Mouse (Mus musculus): ENCODE measurements around the gene Rrp8.

Rrp8 gene

DNA sequence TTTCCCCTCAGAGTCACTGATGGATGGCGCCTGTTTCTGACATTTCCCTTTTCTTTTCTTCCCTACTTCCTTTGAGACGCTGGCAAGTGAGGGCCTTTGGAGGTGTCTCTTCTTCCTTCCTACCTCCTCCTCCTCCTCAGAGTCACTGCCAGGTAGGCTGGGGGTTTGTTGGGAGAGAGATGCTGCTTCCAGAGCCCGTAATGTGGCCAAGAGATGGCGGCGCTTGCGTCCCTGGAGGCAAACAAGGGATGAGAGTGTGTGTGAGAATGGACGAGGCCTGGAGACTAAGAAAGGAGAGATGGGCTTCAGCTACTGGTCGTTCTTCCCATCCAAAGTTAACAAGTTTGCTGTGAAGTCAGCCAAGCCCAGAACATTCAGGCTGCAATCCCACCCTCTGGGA, 2.4 kb downstream of the Rrp8 start:
- TF ChIP-seq GATA4 (IDR thresholded peaks at IDR 0.05; ENCODE audit: insufficient replicate concordance, low read length) = no peak

DNA sequence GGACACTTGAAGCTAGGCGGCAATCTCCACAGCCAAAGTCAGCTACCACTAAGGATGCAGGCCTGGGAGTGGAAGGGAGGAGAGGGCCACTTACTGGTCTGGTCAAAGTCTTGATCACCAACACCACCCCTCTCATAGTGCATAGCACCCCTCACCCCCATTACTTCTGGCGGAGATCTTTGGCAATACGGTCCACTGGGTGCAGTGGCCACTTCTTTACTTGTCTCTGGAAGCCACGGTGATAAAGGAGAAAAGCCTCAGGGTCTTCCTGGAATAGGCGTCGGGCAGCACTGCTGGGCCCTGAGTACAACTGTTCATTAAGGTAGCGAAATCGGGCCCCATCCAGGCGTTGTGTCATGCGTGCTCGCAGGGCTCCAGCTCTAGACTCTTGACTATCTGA, 3.3 kb downstream of the Rrp8 start:
- TF ChIP-seq GATA4 (IDR thresholded peaks at IDR 0.05; ENCODE audit: insufficient replicate concordance, low read length) = no peak

DNA sequence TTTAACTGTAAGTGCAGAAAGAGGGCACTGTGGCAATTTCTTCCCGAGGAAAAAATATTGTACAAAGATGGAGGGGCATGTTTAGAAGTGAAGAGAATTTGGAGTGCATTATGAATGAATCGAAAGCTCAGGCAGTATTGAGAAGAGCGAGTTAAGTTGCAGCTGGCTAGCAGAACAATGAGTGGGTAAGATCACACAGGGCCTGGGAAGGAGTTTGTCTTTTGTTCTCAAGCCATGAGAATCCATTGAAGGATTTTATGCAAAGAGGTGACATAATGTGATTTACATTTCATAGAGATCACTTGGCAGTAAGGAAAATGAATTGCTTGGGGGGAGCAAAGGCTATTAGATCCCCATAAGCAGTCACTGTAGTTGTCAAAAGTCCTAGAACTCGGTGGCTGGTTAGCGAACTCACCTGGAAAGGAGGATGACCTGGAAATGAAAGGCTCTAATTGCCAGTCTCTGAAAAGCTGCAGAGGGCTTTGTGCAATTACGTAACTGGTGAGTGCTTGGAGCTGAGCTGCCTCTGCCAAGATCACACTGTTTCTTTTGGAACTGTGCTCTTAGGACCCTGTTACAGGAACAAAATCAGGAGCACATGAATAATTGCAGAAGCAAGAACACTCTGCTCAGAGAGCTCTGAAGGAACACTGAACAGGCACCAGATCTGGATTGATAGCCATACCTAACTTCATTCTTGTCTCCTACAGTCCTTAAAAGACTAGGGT, 8.3 kb downstream of the Rrp8 start:
- TF ChIP-seq GATA4 (IDR thresholded peaks at IDR 0.05; ENCODE audit: insufficient replicate concordance, low read length) = no peak

DNA sequence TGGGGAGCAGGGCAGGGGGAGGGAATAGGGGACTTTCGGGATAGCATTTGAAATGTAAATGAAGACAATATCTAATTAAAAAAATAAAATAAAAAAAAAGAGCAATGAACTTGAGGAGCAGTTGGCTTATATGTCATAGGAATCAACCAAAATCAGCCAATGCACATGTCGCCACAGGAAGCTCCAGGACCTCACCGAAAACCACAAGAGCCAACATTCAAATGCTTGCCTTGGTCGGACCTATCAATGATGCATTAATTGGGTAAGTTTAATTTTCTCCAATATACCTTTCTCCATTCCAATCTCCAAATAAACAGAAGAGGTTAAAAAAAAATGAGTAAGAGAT, 10.2 kb downstream of the Rrp8 start:
- no peak for TF ChIP-seq GATA4 (IDR thresholded peaks at IDR 0.05; ENCODE audit: insufficient replicate concordance, low read length)

DNA sequence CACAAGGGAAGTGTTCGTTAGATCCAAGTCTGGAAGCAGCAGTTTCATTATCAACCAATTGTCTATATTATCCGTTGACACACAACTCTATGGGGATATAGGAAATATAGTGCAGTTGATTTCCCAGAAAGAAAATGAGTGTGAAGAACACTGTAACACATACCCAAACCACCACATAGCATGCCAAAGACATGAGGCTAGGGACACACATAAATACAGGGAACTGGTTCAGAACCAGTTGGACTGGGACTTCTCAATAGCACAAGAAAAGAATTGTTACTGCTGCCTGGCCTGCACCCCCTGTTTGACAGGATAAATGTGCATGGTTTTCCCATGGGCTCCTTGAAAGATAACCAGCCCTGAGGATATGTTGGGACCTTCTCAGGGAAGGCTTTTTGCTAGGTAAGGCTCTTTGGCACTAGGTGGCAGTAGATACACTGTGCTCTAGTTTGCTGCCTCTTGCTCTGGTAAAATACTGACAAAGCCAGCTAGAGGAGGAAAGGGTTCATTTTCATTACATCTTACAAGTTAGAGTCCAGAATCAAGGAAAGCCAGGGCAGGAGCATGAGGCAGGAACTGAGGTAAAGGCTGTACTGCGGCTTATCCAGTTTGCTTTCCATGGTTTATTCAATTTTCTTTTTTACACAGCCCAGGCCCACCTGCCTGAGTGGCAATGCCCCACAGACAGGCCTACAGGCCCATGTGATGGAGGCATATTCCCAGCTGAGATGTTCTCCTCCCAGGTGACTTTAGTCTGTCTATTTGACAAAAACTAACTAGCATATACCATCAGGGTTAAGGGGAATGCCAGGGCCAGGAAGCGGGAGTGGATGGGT, 10.8 kb downstream of the Rrp8 start:
- TF ChIP-seq GATA4 (IDR thresholded peaks at IDR 0.05; ENCODE audit: insufficient replicate concordance, low read length) = no peak

DNA sequence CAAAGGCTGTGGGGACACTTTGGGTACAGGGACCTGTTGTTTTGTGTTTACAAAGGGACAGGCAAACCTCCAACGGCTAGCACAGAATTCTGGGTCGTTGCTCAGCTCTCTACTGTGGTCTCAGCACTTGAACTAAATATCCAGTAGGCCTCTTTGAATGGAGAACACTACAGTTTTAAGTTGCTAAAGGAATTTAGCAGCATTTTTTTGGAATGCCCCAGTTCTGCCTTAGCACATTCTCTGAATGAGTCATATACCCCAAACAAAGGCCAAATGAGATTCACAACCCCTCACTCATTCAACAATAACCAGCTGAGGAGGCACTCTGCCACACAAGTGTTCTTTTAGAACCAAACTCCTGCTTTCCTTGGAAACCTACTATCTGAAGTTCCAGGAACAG, 15.3 kb downstream of the Rrp8 start:
- no peak for TF ChIP-seq GATA4 (IDR thresholded peaks at IDR 0.05; ENCODE audit: insufficient replicate concordance, low read length)

DNA sequence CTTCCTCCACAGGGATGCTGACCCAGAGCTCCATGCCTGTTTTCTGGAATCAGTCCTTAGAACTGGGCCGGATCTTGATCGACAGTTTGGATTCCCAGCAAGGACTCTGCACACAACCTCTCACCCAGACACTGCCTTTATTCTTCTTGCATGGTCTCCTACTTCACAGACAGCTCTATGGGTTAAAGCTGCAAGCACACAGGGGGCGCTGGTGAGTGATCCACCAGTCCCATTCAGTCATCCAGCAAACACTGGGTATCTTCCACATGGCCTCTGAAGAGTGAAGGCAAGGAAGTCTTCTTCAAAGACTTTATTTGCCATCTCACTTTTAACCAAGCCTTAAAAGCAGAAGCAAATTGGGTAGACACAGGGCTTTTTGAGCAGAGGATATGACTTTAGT, 21.8 kb downstream of the Rrp8 start:
- TF ChIP-seq GATA4 (IDR thresholded peaks at IDR 0.05; ENCODE audit: insufficient replicate concordance, low read length) = no peak

DNA sequence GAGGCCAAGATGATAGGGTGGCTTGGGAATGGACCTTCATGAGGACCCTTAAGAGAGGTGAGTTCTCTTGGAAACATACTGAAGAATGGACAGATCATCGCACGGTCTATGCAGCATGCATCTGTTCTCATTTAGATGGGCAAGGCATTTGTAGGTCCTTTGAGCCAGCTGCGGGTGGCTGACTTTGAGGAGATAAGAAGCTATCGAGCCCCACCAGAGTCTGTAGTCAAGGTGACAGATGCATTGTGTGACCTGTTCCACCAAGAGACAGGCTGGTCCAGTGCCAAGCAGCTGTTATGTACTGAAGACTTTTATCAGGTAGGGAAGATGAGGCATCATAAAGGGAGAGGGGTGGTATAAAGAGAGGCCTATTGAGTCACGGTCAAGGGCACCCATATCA, 28.5 kb downstream of the Rrp8 start:
- no peak for TF ChIP-seq GATA4 (IDR thresholded peaks at IDR 0.05; ENCODE audit: insufficient replicate concordance, low read length)

DNA sequence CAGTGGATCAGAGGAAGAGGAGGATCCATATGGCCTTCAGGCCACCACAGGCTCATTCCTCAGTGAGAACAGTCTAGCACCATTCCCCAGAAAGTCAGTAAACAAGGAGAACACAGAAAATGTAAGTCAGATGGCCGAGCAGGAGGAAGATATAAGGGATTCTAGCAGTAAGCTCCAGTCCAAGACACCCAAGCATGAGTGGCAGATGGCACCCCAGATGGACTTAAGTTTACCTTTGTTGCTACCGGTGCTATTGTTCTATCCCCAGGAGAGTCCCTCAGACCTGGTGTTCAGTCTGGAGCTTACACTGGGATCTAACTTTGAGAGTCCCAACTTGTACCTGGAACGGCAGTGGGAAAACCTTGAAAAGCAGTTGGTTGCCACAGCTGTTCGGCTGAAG, 33.4 kb downstream of the Rrp8 start:
- no peak for TF ChIP-seq GATA4 (IDR thresholded peaks at IDR 0.05; ENCODE audit: insufficient replicate concordance, low read length)

DNA sequence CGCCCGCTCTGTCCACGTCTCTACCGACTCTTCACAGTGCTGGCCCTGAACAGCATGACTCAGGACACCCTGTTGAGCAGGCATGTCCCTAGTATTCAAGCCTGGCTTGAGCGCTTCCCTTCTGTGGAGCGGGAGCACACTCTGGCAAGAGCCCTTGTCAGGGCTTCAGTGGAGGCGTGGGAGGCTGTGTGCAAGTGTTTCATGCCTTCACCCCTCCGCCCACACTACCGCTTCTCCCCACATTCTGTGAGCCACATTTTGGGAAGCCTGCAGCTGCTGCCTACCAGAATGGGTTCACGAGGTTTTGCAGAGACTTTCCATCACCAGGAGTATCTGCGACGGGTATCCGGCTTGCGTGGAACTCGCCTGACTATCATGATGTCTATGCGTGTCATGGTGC, 34.0 kb downstream of the Rrp8 start:
- TF ChIP-seq GATA4 (IDR thresholded peaks at IDR 0.05; ENCODE audit: insufficient replicate concordance, low read length) = no peak

DNA sequence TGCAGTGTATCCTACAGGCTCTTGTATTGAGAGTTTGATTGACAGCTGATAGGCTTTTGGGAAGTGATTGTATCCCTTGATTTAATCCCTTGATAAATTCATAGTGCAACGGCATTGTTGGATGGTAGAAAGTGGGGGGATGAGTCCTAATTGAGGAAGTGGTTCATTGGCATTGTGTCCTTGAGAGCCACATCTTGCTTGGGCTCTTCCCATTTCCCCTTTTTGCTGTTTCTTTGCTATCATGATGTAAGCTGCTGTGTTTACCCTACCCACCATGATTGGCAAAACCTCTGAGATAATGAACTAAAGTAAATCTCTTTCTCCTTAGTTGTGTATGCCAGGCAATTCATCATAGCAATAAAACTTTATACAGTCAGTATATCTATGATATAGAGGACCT, 46.3 kb downstream of the Rrp8 start:
- no peak for TF ChIP-seq GATA4 (IDR thresholded peaks at IDR 0.05; ENCODE audit: insufficient replicate concordance, low read length)

DNA sequence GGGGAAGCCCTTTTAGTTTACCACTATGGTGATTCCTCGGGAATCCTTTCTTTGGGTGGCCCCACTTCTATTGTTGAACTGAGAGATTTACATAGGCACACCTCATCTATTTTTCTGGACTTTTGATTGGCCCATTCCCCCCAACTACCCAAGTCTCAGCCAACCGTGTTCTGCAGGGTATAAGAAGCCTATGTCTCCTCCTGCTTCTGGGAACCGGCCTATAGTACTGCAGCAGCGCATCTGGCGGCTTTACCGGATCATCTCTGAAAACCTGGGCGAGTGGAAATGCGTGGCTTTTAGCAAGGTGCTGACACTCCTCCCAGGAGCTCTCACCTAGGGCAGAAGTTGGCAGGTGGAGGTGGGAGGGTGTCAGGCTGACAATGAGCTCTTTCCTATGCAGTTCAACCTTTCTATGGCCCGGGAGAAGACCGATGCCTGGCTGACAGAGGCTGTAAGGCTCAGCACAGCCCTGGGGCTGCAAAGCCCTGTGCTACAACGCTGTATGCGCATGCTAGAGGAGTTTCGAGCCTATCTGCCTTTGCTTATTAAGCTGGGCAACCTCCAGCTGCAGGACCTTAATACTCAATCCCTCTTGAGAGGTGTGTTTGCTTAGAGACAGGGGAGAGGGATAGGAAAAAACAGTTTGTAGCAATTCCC, 51.5 kb downstream of the Rrp8 start:
- no peak for TF ChIP-seq GATA4 (IDR thresholded peaks at IDR 0.05; ENCODE audit: insufficient replicate concordance, low read length)
